Mouse (Mus musculus): ENCODE measurements around the gene Spire2. TPM values are rescaled to one million over a fixed set of nuclear protein-coding genes. Genes with fewer than 3 reads are reported as not detected.

Spire2 gene
- polyA plus RNA-seq, 1 experiment from 2014 or later, result 3.1 TPM

- ATAC-seq (ENCODE audit: insufficient number of reproducible peaks, insufficient read depth, low FRiP score, low read depth), result peak; percentile 79
- no peaks in the 10 kb centered on the region for H3K27me3 ChIP-seq (ENCODE audit: control insufficient read depth, insufficient read depth, low read length)
- H3K27ac ChIP-seq (ENCODE audit: low read length), result peak overlapping the region; percentile 96
- no peaks in the 10 kb centered on the region for H3K36me3 ChIP-seq (ENCODE audit: control insufficient read depth, insufficient read depth, low read length)
- H3K9ac ChIP-seq (replicated peaks; ENCODE audit: low read depth, low read length), result peak overlapping the region; percentile 67
- H3K9me3 ChIP-seq (ENCODE audit: control insufficient read depth, low read depth, low read length), result no peaks in the 10 kb centered on the region
- peak overlapping the region; percentile 87 for H3K4me2 ChIP-seq (replicated peaks; ENCODE audit: low read depth, low read length)
- peaks cover 5% of the 10 kb centered on the region; the same call in 1 of the 2 replicates for H3K4me1 ChIP-seq (ENCODE audit: control insufficient read depth, insufficient read depth, low read length)
- under 1% methylated on average over 20 of the region's 20 CpGs for WGBS
- peak overlapping the region; percentile 73 for H3K4me3 ChIP-seq (ENCODE audit: low read depth, low read length)
These were observed 41.7 kb downstream of the Spire2 start for GRCm38 (mm10) chr8:123374239-123374578.

- ATAC-seq (ENCODE audit: insufficient number of reproducible peaks, insufficient read depth, low FRiP score, low read depth), result no peak
- Histone ChIP-seq H3K27me3 (ENCODE audit: control insufficient read depth, insufficient read depth, low read length) (no peaks in the 10 kb centered on the region), H3K4me2 (replicated peaks; ENCODE audit: low read depth, low read length) (no peak overlapping the region), H3K9ac (replicated peaks; ENCODE audit: low read depth, low read length) (no peak overlapping the region), H3K4me1 (ENCODE audit: control insufficient read depth, insufficient read depth, low read length) (peaks cover 5% of the 10 kb centered on the region; the same call in 1 of the 2 replicates), H3K9me3 (ENCODE audit: control insufficient read depth, low read depth, low read length) (no peaks in the 10 kb centered on the region), H3K36me3 (ENCODE audit: control insufficient read depth, insufficient read depth, low read length) (no peaks in the 10 kb centered on the region; the same call in 1 of the 2 replicates), H3K4me3 (ENCODE audit: low read depth, low read length) (no peak overlapping the region), H3K27ac (ENCODE audit: low read length) (no peak overlapping the region)
- WGBS, result 86% methylated on average over 10 of the region's 10 CpGs
These were observed 43.2 kb downstream of the Spire2 start for GRCm38 (mm10) chr8:123375701-123376100.

- Histone ChIP-seq H3K4me3 (ENCODE audit: low read depth, low read length) (no peak overlapping the region), H3K9me3 (ENCODE audit: control insufficient read depth, low read depth, low read length) (no peaks in the 10 kb centered on the region), H3K4me1 (ENCODE audit: control insufficient read depth, insufficient read depth, low read length) (peaks cover 5% of the 10 kb centered on the region; the same call in 1 of the 2 replicates), H3K27me3 (ENCODE audit: control insufficient read depth, insufficient read depth, low read length) (no peaks in the 10 kb centered on the region), H3K27ac (ENCODE audit: low read length) (no peak overlapping the region), H3K4me2 (replicated peaks; ENCODE audit: low read depth, low read length) (no peak overlapping the region), H3K9ac (replicated peaks; ENCODE audit: low read depth, low read length) (no peak overlapping the region), H3K36me3 (ENCODE audit: control insufficient read depth, insufficient read depth, low read length) (no peaks in the 10 kb centered on the region; the same call in 1 of the 2 replicates)
- 78% methylated on average over 8 of the region's 8 CpGs for WGBS
- no peak for ATAC-seq (ENCODE audit: insufficient number of reproducible peaks, insufficient read depth, low FRiP score, low read depth)
These were observed 43.6 kb downstream of the Spire2 start for GRCm38 (mm10) chr8:123376106-123376505.

- H3K9ac ChIP-seq (replicated peaks; ENCODE audit: low read depth, low read length), result no peak overlapping the region
- H3K4me1 ChIP-seq (ENCODE audit: control insufficient read depth, insufficient read depth, low read length), result no peaks in the 10 kb centered on the region
- no peak overlapping the region for H3K27ac ChIP-seq (ENCODE audit: low read length)
- H3K36me3 ChIP-seq (ENCODE audit: control insufficient read depth, insufficient read depth, low read length), result peaks cover 51% of the 10 kb centered on the region
- no peak for ATAC-seq (ENCODE audit: insufficient number of reproducible peaks, insufficient read depth, low FRiP score, low read depth)
- no peak overlapping the region for H3K4me2 ChIP-seq (replicated peaks; ENCODE audit: low read depth, low read length)
- H3K9me3 ChIP-seq (ENCODE audit: control insufficient read depth, low read depth, low read length), result no peaks in the 10 kb centered on the region
- H3K4me3 ChIP-seq (ENCODE audit: low read depth, low read length), result no peak overlapping the region
- WGBS, result 86% methylated on average over 4 of the region's 4 CpGs
- H3K27me3 ChIP-seq (ENCODE audit: control insufficient read depth, insufficient read depth, low read length), result no peaks in the 10 kb centered on the region
These were observed 49.2 kb downstream of the Spire2 start for GRCm38 (mm10) chr8:123381711-123382110.

- H3K4me2 ChIP-seq (replicated peaks; ENCODE audit: low read depth, low read length), result no peak overlapping the region
- no peaks in the 10 kb centered on the region for H3K4me1 ChIP-seq (ENCODE audit: control insufficient read depth, insufficient read depth, low read length)
- WGBS, result 87% methylated on average over 8 of the region's 8 CpGs
- H3K27ac ChIP-seq (ENCODE audit: low read length), result no peak overlapping the region
- no peak overlapping the region for H3K4me3 ChIP-seq (ENCODE audit: low read depth, low read length)
- H3K9ac ChIP-seq (replicated peaks; ENCODE audit: low read depth, low read length), result no peak overlapping the region
- no peaks in the 10 kb centered on the region for H3K27me3 ChIP-seq (ENCODE audit: control insufficient read depth, insufficient read depth, low read length)
- H3K36me3 ChIP-seq (ENCODE audit: control insufficient read depth, insufficient read depth, low read length), result peaks cover 59% of the 10 kb centered on the region
- H3K9me3 ChIP-seq (ENCODE audit: control insufficient read depth, low read depth, low read length), result no peaks in the 10 kb centered on the region
- no peak for ATAC-seq (ENCODE audit: insufficient number of reproducible peaks, insufficient read depth, low FRiP score, low read depth)
These were observed 50.0 kb downstream of the Spire2 start for GRCm38 (mm10) chr8:123382516-123382915.

GRCm38 (mm10) chr8:123384883-123385540, 52.5 kb downstream of the Spire2 start:
- Histone ChIP-seq H3K27me3 (ENCODE audit: control insufficient read depth, insufficient read depth, low read length) (no peaks in the 10 kb centered on the region), H3K9ac (replicated peaks; ENCODE audit: low read depth, low read length) (no peak overlapping the region), H3K36me3 (ENCODE audit: control insufficient read depth, insufficient read depth, low read length) (peaks cover 82% of the 10 kb centered on the region), H3K4me1 (ENCODE audit: control insufficient read depth, insufficient read depth, low read length) (no peaks in the 10 kb centered on the region), H3K27ac (ENCODE audit: low read length) (no peak overlapping the region), H3K4me2 (replicated peaks; ENCODE audit: low read depth, low read length) (no peak overlapping the region), H3K4me3 (ENCODE audit: low read depth, low read length) (no peak overlapping the region), H3K9me3 (ENCODE audit: control insufficient read depth, low read depth, low read length) (no peaks in the 10 kb centered on the region)
- WGBS, result 66% methylated on average over 9 of the region's 9 CpGs
- no peak for ATAC-seq (ENCODE audit: insufficient number of reproducible peaks, insufficient read depth, low FRiP score, low read depth)

GRCm38 (mm10) chr8:123387041-123387440, 54.5 kb downstream of the Spire2 start:
- H3K27me3 ChIP-seq (ENCODE audit: control insufficient read depth, insufficient read depth, low read length), result no peaks in the 10 kb centered on the region
- H3K36me3 ChIP-seq (ENCODE audit: control insufficient read depth, insufficient read depth, low read length), result peaks cover 91% of the 10 kb centered on the region
- no peak overlapping the region for H3K27ac ChIP-seq (ENCODE audit: low read length)
- no peak overlapping the region for H3K9ac ChIP-seq (replicated peaks; ENCODE audit: low read depth, low read length)
- H3K4me1 ChIP-seq (ENCODE audit: control insufficient read depth, insufficient read depth, low read length), result no peaks in the 10 kb centered on the region
- no peaks in the 10 kb centered on the region for H3K9me3 ChIP-seq (ENCODE audit: control insufficient read depth, low read depth, low read length)
- no peak overlapping the region for H3K4me2 ChIP-seq (replicated peaks; ENCODE audit: low read depth, low read length)
- WGBS, result 74% methylated on average over 3 of the region's 3 CpGs
- H3K4me3 ChIP-seq (ENCODE audit: low read depth, low read length), result no peak overlapping the region
- ATAC-seq (ENCODE audit: insufficient number of reproducible peaks, insufficient read depth, low FRiP score, low read depth), result no peak

GRCm38 (mm10) chr8:123387801-123388200, 55.3 kb downstream of the Spire2 start:
- peaks cover 91% of the 10 kb centered on the region for H3K36me3 ChIP-seq (ENCODE audit: control insufficient read depth, insufficient read depth, low read length)
- 95% methylated on average over 8 of the region's 8 CpGs for WGBS
- no peaks in the 10 kb centered on the region for H3K4me1 ChIP-seq (ENCODE audit: control insufficient read depth, insufficient read depth, low read length)
- no peak overlapping the region for H3K4me2 ChIP-seq (replicated peaks; ENCODE audit: low read depth, low read length)
- H3K9ac ChIP-seq (replicated peaks; ENCODE audit: low read depth, low read length), result no peak overlapping the region
- H3K27ac ChIP-seq (ENCODE audit: low read length), result no peak overlapping the region
- no peak for ATAC-seq (ENCODE audit: insufficient number of reproducible peaks, insufficient read depth, low FRiP score, low read depth)
- H3K9me3 ChIP-seq (ENCODE audit: control insufficient read depth, low read depth, low read length), result no peaks in the 10 kb centered on the region
- no peak overlapping the region for H3K4me3 ChIP-seq (ENCODE audit: low read depth, low read length)
- no peaks in the 10 kb centered on the region for H3K27me3 ChIP-seq (ENCODE audit: control insufficient read depth, insufficient read depth, low read length)

GRCm38 (mm10) chr8:123389026-123389425, 56.5 kb downstream of the Spire2 start:
- H3K27ac ChIP-seq (ENCODE audit: low read length), result no peak overlapping the region
- no peak for ATAC-seq (ENCODE audit: insufficient number of reproducible peaks, insufficient read depth, low FRiP score, low read depth)
- no peak overlapping the region for H3K4me3 ChIP-seq (ENCODE audit: low read depth, low read length)
- 91% methylated on average over 7 of the region's 7 CpGs for WGBS
- H3K9ac ChIP-seq (replicated peaks; ENCODE audit: low read depth, low read length), result no peak overlapping the region
- no peaks in the 10 kb centered on the region for H3K27me3 ChIP-seq (ENCODE audit: control insufficient read depth, insufficient read depth, low read length)
- H3K4me2 ChIP-seq (replicated peaks; ENCODE audit: low read depth, low read length), result no peak overlapping the region
- H3K36me3 ChIP-seq (ENCODE audit: control insufficient read depth, insufficient read depth, low read length), result peaks cover 90% of the 10 kb centered on the region
- no peaks in the 10 kb centered on the region for H3K4me1 ChIP-seq (ENCODE audit: control insufficient read depth, insufficient read depth, low read length)
- no peaks in the 10 kb centered on the region for H3K9me3 ChIP-seq (ENCODE audit: control insufficient read depth, low read depth, low read length)

Measured in stomach, embryonic 14.5 days (tissue).